Mouse (Mus musculus) stomach, adult 2 months (tissue): ENCODE measurements around the gene Olfr556. TPM values are rescaled to one million over a fixed set of nuclear protein-coding genes. Genes with fewer than 3 reads are reported as not detected.

Experiments used
- polyA plus RNA-seq: library from polyadenylated mRNA; depleted of rRNA; stranded (reverse); fragments of >200 nt; gene quantifications from 2 replicates; pipeline ENCODE4 v1.2.3, GENCODE M21; 2012; rRNA removed

Olfr556 gene
- not detected in 2 replicates for polyA plus RNA-seq

DNA sequence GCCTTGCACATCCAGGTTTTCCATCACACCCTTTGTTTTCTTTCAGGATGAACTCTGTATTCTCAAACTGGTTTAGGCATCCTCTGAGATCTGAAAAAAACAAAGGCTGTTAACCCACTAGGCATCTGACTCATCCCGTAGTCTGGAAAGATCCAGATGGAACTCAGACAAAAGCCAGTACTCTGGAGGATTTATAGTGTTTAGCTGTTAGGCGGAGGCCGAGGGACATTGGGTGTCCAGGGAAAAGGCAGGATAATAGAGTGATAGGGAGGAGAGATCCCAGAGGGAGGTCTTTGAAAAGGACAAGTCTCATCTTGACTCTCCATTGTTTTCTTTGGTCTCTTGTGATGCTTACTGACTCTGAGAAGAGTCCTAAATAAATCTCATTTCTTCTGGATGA, at the start of gene Olfr556:
Olfr556 (plus strand) TSS at position 301 of the 400 bp plus-strand sequence.

DNA sequence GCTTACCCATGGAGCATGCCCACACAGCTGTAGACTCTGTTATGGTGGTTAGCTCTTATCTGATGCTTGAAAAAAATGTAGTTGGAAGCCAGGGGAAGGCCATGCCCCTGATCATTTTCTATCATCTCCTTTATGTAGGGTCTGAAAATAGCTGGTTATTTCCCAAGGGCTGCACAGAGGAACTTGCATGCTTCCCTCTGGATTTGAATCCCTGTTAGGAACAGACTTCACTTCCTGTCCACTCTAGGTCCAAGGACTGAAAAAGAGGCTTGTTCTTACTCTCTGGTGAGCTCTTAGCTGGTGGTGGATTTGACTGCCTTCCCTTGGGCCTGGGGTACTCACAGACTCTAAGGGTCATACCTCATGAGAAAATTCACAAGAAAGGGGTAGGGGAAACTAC, 46.6 kb upstream of the Olfr556 start, which contains the start of gene Olfr553:
Olfr553 (minus strand) TSS at position 101 of the 400 bp plus-strand sequence.

GRCm38 (mm10) chr7:102638132-102638531, 26.6 kb upstream of the Olfr556 start, which contains the start of gene Olfr554:
Gene Olfr554 (plus strand): TSS chr7:102638432.

GRCm38 (mm10) chr7:102658523-102658922, 6.2 kb upstream of the Olfr556 start, which contains the start of gene Olfr555:
Gene Olfr555 (plus strand): TSS chr7:102658823.

DNA sequence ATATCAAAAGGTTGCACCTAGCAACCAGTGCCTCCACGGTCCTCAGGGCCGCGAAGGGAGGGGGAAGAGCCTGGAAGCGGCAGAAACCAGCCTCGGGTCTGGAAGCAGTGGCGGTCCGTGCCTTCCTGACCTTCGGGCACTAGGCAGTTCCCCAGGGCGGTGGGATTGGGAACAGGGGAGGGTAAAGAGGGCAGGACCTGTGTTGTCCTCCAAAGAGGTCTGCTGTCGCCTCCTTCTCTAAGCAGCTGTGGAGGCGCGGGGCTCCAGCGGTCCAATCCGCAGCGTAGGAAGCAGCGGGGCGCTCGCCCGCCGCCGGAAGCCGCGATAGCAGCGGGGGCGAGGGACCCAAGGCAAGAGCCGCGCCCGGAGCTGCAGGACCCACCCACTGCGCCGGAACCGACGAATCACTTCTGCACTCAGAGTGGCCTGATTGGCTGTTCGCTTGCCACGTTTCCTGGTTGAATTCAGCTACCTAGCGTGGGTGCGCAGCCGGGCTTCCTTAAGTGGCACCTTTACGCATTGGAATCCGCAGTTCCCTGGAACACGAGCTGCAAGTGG, 22.3 kb downstream of the Olfr556 start, which contains the start of gene Trim68:
Trim68 (minus strand) TSS at position 384 of the 558 bp plus-strand sequence.

DNA sequence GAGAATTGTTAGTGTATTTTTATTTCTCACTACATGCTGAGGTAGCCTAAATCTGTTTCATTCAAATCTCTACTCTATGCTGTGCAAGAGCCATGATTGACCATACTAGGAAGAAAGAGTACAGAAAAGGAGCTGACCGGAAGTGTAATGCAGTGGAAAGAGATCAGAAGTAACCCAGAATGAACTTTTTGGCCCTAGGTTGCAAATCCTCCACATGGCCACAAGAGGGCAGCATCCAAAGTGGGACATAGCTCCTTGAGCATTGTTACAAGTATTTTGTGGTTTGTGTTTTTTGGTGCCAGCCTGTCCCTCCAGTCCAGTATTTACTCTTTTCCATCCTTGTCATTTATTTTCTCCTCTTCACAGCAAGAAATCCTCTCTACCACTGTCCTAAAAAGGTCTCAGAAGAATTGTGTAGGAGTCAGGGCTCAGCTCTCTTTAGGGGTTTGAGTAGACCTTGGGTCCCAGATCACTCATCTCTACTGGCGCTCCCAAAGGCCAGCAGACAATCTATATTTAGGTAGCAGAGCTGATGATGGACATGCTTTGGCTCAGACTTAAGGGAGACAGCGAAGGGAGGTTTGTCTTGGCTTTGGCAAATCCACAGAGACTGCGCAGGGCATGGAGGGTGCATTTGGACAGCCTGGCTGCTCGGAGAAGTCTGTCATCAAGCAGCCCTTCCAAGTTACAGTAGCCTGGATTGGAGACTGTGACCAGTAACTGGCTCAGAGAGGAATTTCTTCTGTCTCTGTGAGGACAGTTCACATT, 30.8 kb downstream of the Olfr556 start, which contains the start of gene Olfr557:
Olfr557 (plus strand) TSS at position 553 of the 768 bp plus-strand sequence.

DNA sequence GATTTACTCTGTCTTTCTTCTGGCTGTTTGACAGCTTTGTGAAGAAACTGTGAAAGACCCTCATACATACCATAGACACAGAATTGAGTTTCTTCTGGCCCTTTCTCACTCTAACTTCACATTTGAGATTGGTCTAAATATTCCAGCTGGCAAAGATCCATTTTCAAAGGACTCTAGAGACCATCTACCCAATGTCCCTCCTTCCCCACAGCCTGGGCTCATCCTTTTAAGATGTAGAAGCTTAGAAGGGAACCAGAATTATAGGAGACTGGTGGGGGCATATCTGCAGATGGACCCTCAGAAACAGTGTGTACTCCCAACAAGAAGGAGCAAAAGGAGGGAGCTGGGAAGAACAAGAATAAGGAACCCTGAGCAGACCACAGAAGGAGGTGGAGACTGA, 37.2 kb downstream of the Olfr556 start, which contains the start of gene Olfr558:
Olfr558 (plus strand) TSS at position 301 of the 400 bp plus-strand sequence.

DNA sequence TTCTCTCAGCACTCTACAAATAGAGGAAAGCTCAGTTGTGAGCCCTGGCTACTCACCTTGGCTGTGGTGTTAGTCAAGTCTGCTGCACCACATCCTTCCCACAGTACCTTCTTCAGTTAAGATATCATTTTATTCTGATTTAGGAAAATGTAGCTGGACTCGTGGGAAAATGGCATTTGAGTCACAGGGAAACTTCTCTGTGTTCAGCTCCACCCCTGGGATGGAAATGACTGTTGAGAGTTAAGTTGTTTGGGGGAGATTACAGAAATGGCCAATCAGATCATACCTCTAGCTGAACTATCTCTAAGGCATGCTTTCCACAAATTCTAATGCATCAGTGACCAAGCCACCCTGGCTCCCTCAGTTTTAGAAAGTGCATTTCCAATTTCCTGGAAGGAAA, 54.3 kb downstream of the Olfr556 start, which contains the start of gene Olfr33:
Olfr33 (minus strand) TSS at position 101 of the 400 bp plus-strand sequence.

Other genes with a start within 250 kb of the Olfr556 start
- gene Rrm1, start 223.2 kb upstream of the Olfr556 start, polyA plus RNA-seq, result 1.4 and 2.7 TPM in 2 replicates
- not detected in 2 replicates for gene Olfr543, start 183.2 kb upstream of the Olfr556 start, polyA plus RNA-seq
- gene Olfr544, start 176.6 kb upstream of the Olfr556 start, polyA plus RNA-seq, result not detected in 2 replicates
- gene Olfr545, start 165.3 kb upstream of the Olfr556 start, polyA plus RNA-seq, result not detected in 2 replicates
- not detected in 2 replicates for gene Olfr547, start 130.2 kb upstream of the Olfr556 start, polyA plus RNA-seq
- not detected in 2 replicates for gene Olfr548-ps1, start 124.0 kb upstream of the Olfr556 start, polyA plus RNA-seq
- not detected in 2 replicates for gene Olfr549, start 115.0 kb upstream of the Olfr556 start, polyA plus RNA-seq
- 0.67 and 0.84 TPM in 2 replicates for gene Trim21, start 99.4 kb upstream of the Olfr556 start, polyA plus RNA-seq
- not detected in 2 replicates for gene Olfr550, start 93.5 kb upstream of the Olfr556 start, polyA plus RNA-seq
- not detected in 2 replicates for gene Olfr551, start 73.0 kb upstream of the Olfr556 start, polyA plus RNA-seq
- gene Olfr552, start 67.1 kb upstream of the Olfr556 start, polyA plus RNA-seq, result not detected in 2 replicates
- gene Olfr553, start 46.7 kb upstream of the Olfr556 start, polyA plus RNA-seq, result not detected in 2 replicates
- not detected in 2 replicates for gene Olfr554, start 26.5 kb upstream of the Olfr556 start, polyA plus RNA-seq
- gene Olfr555, start 6.1 kb upstream of the Olfr556 start, polyA plus RNA-seq, result not detected in 2 replicates
- 2.8 and 3.8 TPM in 2 replicates for gene Trim68, start 22.4 kb downstream of the Olfr556 start, polyA plus RNA-seq
- not detected in 2 replicates for gene Olfr557, start 31.0 kb downstream of the Olfr556 start, polyA plus RNA-seq
- gene Olfr558, start 37.3 kb downstream of the Olfr556 start, polyA plus RNA-seq, result 0.15 and 0.35 TPM in 2 replicates
- 0.15 TPM in 1 of 2 replicates, not detected in the other for gene Olfr33, start 54.2 kb downstream of the Olfr556 start, polyA plus RNA-seq
- gene Olfr559, start 62.6 kb downstream of the Olfr556 start, polyA plus RNA-seq, result not detected in 2 replicates
- gene Olfr560, start 94.5 kb downstream of the Olfr556 start, polyA plus RNA-seq, result not detected in 2 replicates
- 0.41 and 0.78 TPM in 2 replicates for gene Olfr78, start 94.6 kb downstream of the Olfr556 start, polyA plus RNA-seq
- not detected in 2 replicates for gene Olfr561, start 106.3 kb downstream of the Olfr556 start, polyA plus RNA-seq
- not detected in 2 replicates for gene Olfr564, start 138.6 kb downstream of the Olfr556 start, polyA plus RNA-seq
- gene Olfr566, start 193.9 kb downstream of the Olfr556 start, polyA plus RNA-seq, result not detected in 2 replicates
- gene Olfr568, start 212.2 kb downstream of the Olfr556 start, polyA plus RNA-seq, result not detected in 2 replicates
- gene Olfr569, start 226.0 kb downstream of the Olfr556 start, polyA plus RNA-seq, result not detected in 2 replicates
- gene Olfr570, start 229.7 kb downstream of the Olfr556 start, polyA plus RNA-seq, result not detected in 2 replicates